Mouse (Mus musculus): ENCODE results near the gene Gdap1l1. TPM values are rescaled to one million over a fixed set of nuclear protein-coding genes. Genes with fewer than 3 reads are reported as not detected.
A peak's percentile ranks its signal among the peaks of the same experiment; 100 is the strongest.

Gene Gdap1l1
- 0.72 and 0.78 TPM in 2 replicates for polyA plus RNA-seq (2015; fragmentation: Nextera tagmentation; extraction: Ambion mirVana)

DNA sequence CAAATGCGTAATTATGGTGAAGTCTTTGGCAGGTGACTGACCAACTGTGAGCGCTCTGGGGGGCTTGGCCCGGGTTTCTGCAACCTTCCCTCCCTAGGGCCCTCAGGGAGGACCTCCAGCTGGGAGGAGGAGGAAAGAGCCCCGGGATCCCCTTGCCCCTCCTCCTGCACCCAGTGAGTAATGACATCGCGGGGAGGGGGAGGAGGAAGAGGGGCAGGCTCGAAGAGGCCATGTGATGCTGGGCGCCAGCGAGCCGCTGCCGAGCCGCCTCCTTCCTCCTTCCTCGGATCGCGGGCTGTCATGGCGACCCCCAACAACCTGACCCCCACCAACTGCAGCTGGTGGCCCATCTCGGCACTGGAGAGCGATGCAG, at the start of gene Gdap1l1:
Gene Gdap1l1, plus strand, starts transcription at position 231 of the 373 bp plus-strand sequence.
- peak within 1 kb of the TSS; percentile 52 for H3K4me2 ChIP-seq (replicated peaks)
- no peaks in the 10 kb centered on the region for H3K9me3 ChIP-seq
- peaks cover 10% of the 10 kb centered on the region for H3K4me1 ChIP-seq
- H3K9ac ChIP-seq, result no peak within 1 kb of the TSS
- H3K36me3 ChIP-seq, result no peaks in the 10 kb centered on the region
- peaks cover 40% of the 10 kb centered on the region for H3K27me3 ChIP-seq
- no peak within 1 kb of the TSS for H3K27ac ChIP-seq
- peak within 1 kb of the TSS; percentile 24 for H3K4me3 ChIP-seq
- no peak for ATAC-seq (ENCODE audit: low FRiP score, low read depth)
- WGBS, result under 1% methylated on average over 16 of the region's 18 CpGs

- Histone ChIP-seq H3K27ac (no peak overlapping the region), H3K4me2 (replicated peaks) (no peak overlapping the region), H3K9me3 (peaks cover 6% of the 10 kb centered on the region; the same call in 1 of the 2 replicates), H3K36me3 (no peaks in the 10 kb centered on the region), H3K9ac (no peak overlapping the region), H3K4me3 (no peak overlapping the region), H3K4me1 (peaks cover 5% of the 10 kb centered on the region; the same call in 1 of the 2 replicates), H3K27me3 (no peaks in the 10 kb centered on the region)
- 71% methylated on average over 6 of the region's 6 CpGs for WGBS
- peak; percentile 24; the same call in 1 of the 2 replicates for ATAC-seq (ENCODE audit: low FRiP score, low read depth)
These were observed 45.8 kb upstream of the Gdap1l1 start for GRCm38 (mm10) chr2:163392436-163392835.

GRCm38 (mm10) chr2:163393241-163393640, 45.0 kb upstream of the Gdap1l1 start:
- no peak for ATAC-seq (ENCODE audit: low FRiP score, low read depth)
- Histone ChIP-seq H3K9ac (no peak overlapping the region), H3K4me1 (peaks cover 13% of the 10 kb centered on the region), H3K27ac (no peak overlapping the region), H3K4me3 (no peak overlapping the region), H3K4me2 (replicated peaks) (no peak overlapping the region), H3K36me3 (no peaks in the 10 kb centered on the region), H3K27me3 (no peaks in the 10 kb centered on the region), H3K9me3 (peaks cover 6% of the 10 kb centered on the region; the same call in 1 of the 2 replicates)
- 90% methylated on average over 10 of the region's 10 CpGs for WGBS

DNA sequence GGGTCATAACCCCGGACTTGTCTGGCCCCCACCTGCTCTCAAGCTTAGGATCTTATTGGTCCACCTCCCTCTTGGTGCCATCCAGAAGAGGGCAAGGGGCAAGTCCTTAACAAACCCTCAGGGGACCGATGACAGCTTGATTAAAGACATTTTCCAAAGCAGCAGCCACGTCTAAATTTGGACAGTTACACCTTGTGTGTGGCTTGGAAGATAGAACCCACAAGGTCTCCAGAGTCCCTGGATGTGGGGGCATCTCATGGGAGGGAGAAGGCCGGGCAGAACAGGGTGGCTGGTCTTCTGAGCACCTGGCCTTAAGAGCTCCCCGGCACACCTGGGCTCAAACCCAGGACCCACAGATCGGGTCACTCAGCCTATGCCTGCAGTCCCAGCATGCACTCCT, 44.3 kb upstream of the Gdap1l1 start:
- ATAC-seq (ENCODE audit: low FRiP score, low read depth), result no peak
- 61% methylated on average over 6 of the region's 6 CpGs for WGBS

DNA sequence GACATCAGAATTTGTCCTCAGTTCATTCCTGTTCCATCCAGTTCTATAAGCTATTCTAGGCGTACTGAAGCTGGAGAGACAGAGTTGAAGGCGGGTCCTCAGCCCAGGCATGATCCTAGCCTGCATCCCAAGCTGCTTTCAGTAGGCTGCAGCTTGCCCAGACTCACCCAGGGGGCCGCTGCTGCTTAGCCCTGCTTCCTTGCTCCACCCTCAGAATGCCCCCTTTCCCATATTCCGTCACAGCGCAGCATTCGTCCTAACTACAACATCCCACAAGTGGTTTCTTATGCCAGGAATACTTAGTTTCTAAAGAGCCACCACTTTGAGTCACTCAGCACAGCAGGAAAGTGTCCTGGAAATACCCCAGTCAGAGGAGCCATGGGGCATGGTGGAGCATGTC, 43.3 kb upstream of the Gdap1l1 start:
- Histone ChIP-seq H3K27me3 (no peaks in the 10 kb centered on the region), H3K9ac (no peak overlapping the region), H3K36me3 (no peaks in the 10 kb centered on the region), H3K4me2 (replicated peaks) (no peak overlapping the region), H3K4me3 (no peak overlapping the region), H3K9me3 (no peaks in the 10 kb centered on the region), H3K4me1 (peaks cover 18% of the 10 kb centered on the region), H3K27ac (no peak overlapping the region)
- 72% methylated on average over 6 of the region's 6 CpGs for WGBS
- no peak for ATAC-seq (ENCODE audit: low FRiP score, low read depth)

More for the DNA sequence above, 44.3 kb upstream of the Gdap1l1 start:
- H3K4me2 ChIP-seq (replicated peaks), result no peak overlapping the region
- no peaks in the 10 kb centered on the region for H3K27me3 ChIP-seq
- H3K4me3 ChIP-seq, result no peak overlapping the region
- H3K9ac ChIP-seq, result no peak overlapping the region
- no peak overlapping the region for H3K27ac ChIP-seq
- no peaks in the 10 kb centered on the region for H3K36me3 ChIP-seq
- peaks cover 3% of the 10 kb centered on the region; the same call in 1 of the 2 replicates for H3K9me3 ChIP-seq
- H3K4me1 ChIP-seq, result peaks cover 18% of the 10 kb centered on the region

GRCm38 (mm10) chr2:163397071-163397470, 41.2 kb upstream of the Gdap1l1 start:
- Histone ChIP-seq H3K36me3 (no peaks in the 10 kb centered on the region), H3K4me1 (peaks cover 18% of the 10 kb centered on the region), H3K27ac (no peak overlapping the region), H3K27me3 (no peaks in the 10 kb centered on the region), H3K4me2 (replicated peaks) (peak overlapping the region; percentile 51), H3K4me3 (peak overlapping the region; percentile 23), H3K9me3 (no peaks in the 10 kb centered on the region), H3K9ac (no peak overlapping the region)
- WGBS, result 88% methylated on average over 19 of the region's 19 CpGs
- ATAC-seq (ENCODE audit: low FRiP score, low read depth), result no peak

DNA sequence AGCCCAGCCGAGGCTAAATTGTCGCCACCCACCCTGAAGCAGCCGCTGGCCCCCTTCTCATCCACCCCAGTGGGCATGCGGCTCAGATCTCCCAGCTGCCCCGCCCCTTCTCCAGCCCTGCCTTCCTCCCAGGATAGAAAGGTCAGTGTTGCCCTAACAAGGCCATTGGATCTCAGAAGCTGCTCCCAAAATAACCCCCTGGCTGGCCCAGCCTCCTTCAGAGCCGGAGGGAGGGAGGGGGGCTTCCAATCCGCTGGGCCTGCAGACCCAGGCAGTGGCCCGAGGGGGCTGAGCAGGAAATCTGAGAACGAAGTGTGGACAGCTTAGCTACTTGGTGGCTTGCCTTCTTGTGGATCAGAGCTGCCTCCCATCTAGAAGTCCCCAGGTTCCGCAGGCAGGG, 40.4 kb upstream of the Gdap1l1 start, which contains the start of gene Jph2:
Gene Jph2, minus strand, starts transcription at position 89 of the 400 bp plus-strand sequence.
- Histone ChIP-seq H3K4me1 (peaks cover 18% of the 10 kb centered on the region), H3K4me3 (peak within 1 kb of the TSS; percentile 23), H3K4me2 (replicated peaks) (peak within 1 kb of the TSS; percentile 51), H3K27me3 (no peaks in the 10 kb centered on the region), H3K27ac (0 out of 2 replicates have a peak within 1 kb of the TSS, but pooled peaks have one; percentile 1), H3K9ac (peak within 1 kb of the TSS; percentile 48), H3K9me3 (no peaks in the 10 kb centered on the region), H3K36me3 (no peaks in the 10 kb centered on the region)
- 4% methylated on average over 10 of the region's 10 CpGs for WGBS
- peak; percentile 84 for ATAC-seq (ENCODE audit: low FRiP score, low read depth)

GRCm38 (mm10) chr2:163398770-163399169, 39.5 kb upstream of the Gdap1l1 start:
- Histone ChIP-seq H3K9me3 (no peaks in the 10 kb centered on the region), H3K27ac (no peak overlapping the region), H3K27me3 (no peaks in the 10 kb centered on the region), H3K36me3 (no peaks in the 10 kb centered on the region), H3K4me3 (no peak overlapping the region), H3K4me1 (peaks cover 18% of the 10 kb centered on the region), H3K4me2 (replicated peaks) (no peak overlapping the region), H3K9ac (no peak overlapping the region)
- no peak for ATAC-seq (ENCODE audit: low FRiP score, low read depth)
- WGBS, result 81% methylated on average over 4 of the region's 4 CpGs

DNA sequence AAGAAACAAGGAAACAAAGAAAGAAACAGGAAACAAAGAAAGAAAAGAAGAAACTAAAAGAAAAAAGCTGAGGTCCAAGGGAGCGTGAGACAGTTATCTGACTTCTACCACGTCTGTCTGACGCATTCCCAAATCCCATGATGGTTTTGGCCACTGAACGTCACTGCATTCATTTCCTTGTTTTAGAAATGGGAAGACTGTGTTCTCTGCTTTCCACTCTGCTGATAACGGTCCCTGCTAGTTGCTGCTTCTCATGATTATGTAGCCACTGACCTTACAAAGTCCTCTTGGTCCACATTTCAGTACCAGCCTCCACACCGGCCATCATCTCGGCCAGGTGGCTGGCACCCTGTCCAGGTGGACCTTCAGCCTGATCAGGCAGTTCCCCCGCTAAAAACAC, 39.1 kb upstream of the Gdap1l1 start:
- no peak overlapping the region for H3K4me3 ChIP-seq
- no peaks in the 10 kb centered on the region for H3K9me3 ChIP-seq
- no peak overlapping the region for H3K27ac ChIP-seq
- H3K27me3 ChIP-seq, result no peaks in the 10 kb centered on the region
- H3K4me1 ChIP-seq, result peaks cover 18% of the 10 kb centered on the region
- no peak overlapping the region for H3K4me2 ChIP-seq (replicated peaks)
- no peaks in the 10 kb centered on the region for H3K36me3 ChIP-seq
- 82% methylated on average over 8 of the region's 8 CpGs for WGBS
- no peak overlapping the region for H3K9ac ChIP-seq
- no peak for ATAC-seq (ENCODE audit: low FRiP score, low read depth)

GRCm38 (mm10) chr2:163401221-163401620, 37.1 kb upstream of the Gdap1l1 start:
- ATAC-seq (ENCODE audit: low FRiP score, low read depth), result no peak
- Histone ChIP-seq H3K9me3 (no peaks in the 10 kb centered on the region), H3K4me3 (no peak overlapping the region), H3K27ac (no peak overlapping the region), H3K36me3 (peaks cover 13% of the 10 kb centered on the region), H3K9ac (no peak overlapping the region), H3K27me3 (no peaks in the 10 kb centered on the region), H3K4me2 (replicated peaks) (no peak overlapping the region), H3K4me1 (peaks cover 18% of the 10 kb centered on the region)
- WGBS, result 13% methylated on average over 8 of the region's 8 CpGs

DNA sequence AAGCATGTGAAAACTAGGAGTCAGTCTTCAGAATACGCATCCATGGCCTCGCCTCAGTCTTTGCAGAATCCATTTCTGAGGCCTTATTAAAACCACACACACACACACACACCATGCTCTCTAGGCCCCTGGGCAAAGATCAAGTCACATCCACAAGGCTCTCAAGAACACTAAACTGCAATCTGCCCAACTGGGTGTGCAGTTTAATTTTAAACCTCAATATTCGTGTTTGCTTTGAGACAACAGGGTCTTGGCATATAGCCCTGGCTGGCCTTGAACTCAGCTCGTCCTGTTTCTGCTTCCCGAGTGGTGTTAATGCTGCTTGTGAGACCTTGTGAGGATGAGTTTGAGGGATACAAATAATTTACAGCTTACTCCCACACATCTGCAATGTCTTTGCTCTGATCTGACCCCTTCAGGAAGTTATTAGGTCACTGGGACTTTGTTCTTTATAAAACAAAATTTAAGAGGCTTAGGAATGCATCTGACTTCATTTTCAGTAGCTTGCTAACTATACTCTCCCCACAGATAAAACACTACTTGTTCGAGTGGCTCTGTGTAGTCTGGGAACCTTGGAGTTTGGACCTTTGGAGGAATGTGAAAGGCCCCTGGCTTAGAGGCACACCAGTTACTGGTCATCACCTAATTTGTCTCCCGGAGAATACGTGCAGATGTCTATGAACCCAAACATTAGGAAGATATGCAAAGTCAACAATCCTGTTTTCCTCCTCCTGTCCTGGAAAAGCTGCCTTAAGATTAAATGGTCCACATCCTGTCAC, 34.0 kb upstream of the Gdap1l1 start:
- 83% methylated on average over 8 of the region's 8 CpGs for WGBS
- Histone ChIP-seq H3K4me2 (replicated peaks) (no peak overlapping the region), H3K4me1 (no peaks in the 10 kb centered on the region), H3K4me3 (no peak overlapping the region), H3K9ac (no peak overlapping the region), H3K9me3 (no peaks in the 10 kb centered on the region), H3K27me3 (no peaks in the 10 kb centered on the region), H3K36me3 (peaks cover 35% of the 10 kb centered on the region), H3K27ac (no peak overlapping the region)
- no peak for ATAC-seq (ENCODE audit: low FRiP score, low read depth)

DNA sequence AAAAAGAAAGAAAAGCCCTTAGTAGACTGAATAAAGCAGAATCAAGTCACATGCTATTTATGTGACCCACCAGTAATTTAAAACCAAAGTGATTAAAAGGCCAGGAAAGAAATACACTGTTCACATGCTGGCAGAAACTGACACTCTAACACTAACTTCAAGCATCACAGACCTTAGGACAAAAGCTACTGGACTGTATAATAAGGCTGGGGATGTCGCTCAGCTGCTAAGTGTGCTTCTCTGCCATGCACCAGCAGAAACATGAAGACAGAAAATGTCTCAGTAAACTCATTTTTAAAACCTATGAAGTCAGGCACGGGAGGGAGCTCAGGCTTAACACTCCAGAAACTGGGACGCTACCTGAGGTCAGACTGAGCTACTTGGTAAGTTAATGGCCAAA, 28.1 kb upstream of the Gdap1l1 start:
- Histone ChIP-seq H3K27me3 (no peaks in the 10 kb centered on the region), H3K9me3 (no peaks in the 10 kb centered on the region), H3K4me3 (no peak overlapping the region), H3K4me2 (replicated peaks) (no peak overlapping the region), H3K27ac (no peak overlapping the region), H3K4me1 (no peaks in the 10 kb centered on the region), H3K36me3 (peaks cover 75% of the 10 kb centered on the region), H3K9ac (no peak overlapping the region)
- no peak for ATAC-seq (ENCODE audit: low FRiP score, low read depth)
- 91% methylated on average over 3 of the region's 3 CpGs for WGBS
